Mouse (Mus musculus) heart, adult 2 months (tissue): ENCODE measurements around the gene Camta1. TPM values are rescaled to one million over a fixed set of nuclear protein-coding genes. Genes with fewer than 3 reads are reported as not detected.

Source experiments
- DNase-seq, 2 experiments: peaks; one replicate each; pipeline ENCODE4 v3.0.0; 2021
- H3K27ac ChIP-seq: fragments of 200-600 bp; 2 replicates; pipeline ENCODE4 v1.8.1; 2022
- H3K27me3 ChIP-seq: fragments of 200-500 bp; 2 replicates; pipeline ENCODE4 v1.6.1; 2012; ENCODE audit warnings: mild to moderate bottlenecking, low read length, inconsistent platforms, mixed read lengths; ENCODE audit not compliant: control insufficient read depth, insufficient read depth
- H3K36me3 ChIP-seq: fragments of 200-500 bp; 2 replicates; pipeline ENCODE4 v1.6.1; 2012; ENCODE audit warnings: low read length, inconsistent platforms; ENCODE audit not compliant: control insufficient read depth, insufficient read depth
- H3K4me1 ChIP-seq: fragments of 200-500 bp; 2 replicates; pipeline ENCODE4 v1.6.1; 2011; ENCODE audit warnings: low read length; ENCODE audit not compliant: control insufficient read depth, insufficient read depth
- H3K4me3 ChIP-seq: fragments of 200-600 bp; 2 replicates; pipeline ENCODE4 v1.8.1; 2022
- H3K79me2 ChIP-seq: fragments of 200-500 bp; replicated peaks from 2 replicates; pipeline ENCODE4 v1.6.1; 2012; ENCODE audit warnings: mild to moderate bottlenecking, inconsistent platforms, low read length, moderate library complexity, mixed read lengths; ENCODE audit not compliant: control insufficient read depth, insufficient read depth
- H3K9ac ChIP-seq: fragments of 200-500 bp; 2 replicates; pipeline ENCODE4 v1.6.1; 2012; ENCODE audit warnings: low read depth, mild to moderate bottlenecking, control low read depth, inconsistent platforms, low read length, mixed read lengths
- CTCF ChIP-seq: fragments of 200-600 bp; IDR thresholded peaks from 2 replicates; pipeline ENCODE4 v1.8.1; 2022; ENCODE audit warnings: antibody characterized with exemption, mild to moderate bottlenecking, moderate library complexity
- EP300 ChIP-seq: fragments of 200-500 bp; IDR thresholded peaks from 2 replicates; pipeline ENCODE4 v1.6.1; 2011; ENCODE audit warnings: low read depth, low read length, control low read depth; ENCODE audit not compliant: insufficient read depth
- POLR2A ChIP-seq: fragments of 200-500 bp; IDR thresholded peaks from 2 replicates; pipeline ENCODE4 v1.6.1; 2011; ENCODE audit warnings: mild to moderate bottlenecking, low read depth, low read length, control low read depth; ENCODE audit not compliant: insufficient read depth
- WGBS: fragments of 180-500 bp; shearing (Covaris S2); methylation state at CpG from one replicate; pipeline ENCODE4 v1.1.7; 2018; 5-methylcytosine and 5-hydroxymethylcytosine counted together
- intact Hi-C: fragments of 180-260 bp; cut with DNase I; formaldehyde crosslinking; loops from one replicate; pipeline ENCODE4 v1.15.1; 2025
- long read RNA-seq: library from polyadenylated mRNA; stranded (forward); transcript quantifications from one replicate; pipeline ENCODE4 v2.0.0, GENCODE M21; 2021
- polyA plus RNA-seq: library from polyadenylated mRNA; depleted of rRNA; stranded (reverse); fragments of >200 nt; gene quantifications from 2 replicates; pipeline ENCODE4 v1.2.3, GENCODE M21; 2012; rRNA removed
- total RNA-seq, 2 experiments: library from RNA; stranded (reverse); gene quantifications; 2 replicates each; pipeline ENCODE4 v1.2.3; 2021

The Camta1 gene
- total RNA-seq (100 to 1,000 TPM; 208 to 234 TPM), polyA plus RNA-seq (39.4 and 75.3 TPM in 2 replicates)
- long read RNA-seq, full-length matches to known transcripts, result 155 of 187 reads
- long read RNA-seq, partial matches to known transcripts, result 11 of 187 reads
- long read RNA-seq, other reads (novel, unspliced or antisense), result 21 of 187 reads

GRCm38 (mm10) chr4:151861806-151862739, at the start of gene Camta1:
TSS of gene Camta1 (minus strand) at chr4:151861876.
- WGBS, result under 1% methylated on average over 83 of the region's 85 CpGs
- Histone ChIP-seq H3K27ac (peak within 1 kb of the TSS; percentile 97), H3K4me3 (peak within 1 kb of the TSS; percentile 76), H3K79me2 (peaks cover 2% of the 10 kb centered on the region; the same call in 1 of the 2 replicates), H3K4me1 (peaks cover 8% of the 10 kb centered on the region), H3K27me3 (no peaks in the 10 kb centered on the region), H3K36me3 (peaks cover 9% of the 10 kb centered on the region), H3K9ac (peak within 1 kb of the TSS; percentile 97)
- no peak for TF ChIP-seq CTCF
- TF ChIP-seq POLR2A, result peak; percentile 84
- TF ChIP-seq EP300, result peak; percentile 92
- DNase-seq, result peak; percentile 100
- intact Hi-C loops, result loop anchor here (2.0 kb wide), 2 partner anchors 37 to 59 kb away; no protein-coding TSS in a partner anchor

GRCm38 (mm10) chr4:151908809-151909208, 47.1 kb upstream of the Camta1 start:
- 60% methylated on average over 8 of the region's 8 CpGs for WGBS

GRCm38 (mm10) chr4:151907577-151908343, 46.1 kb upstream of the Camta1 start:
- H3K36me3 ChIP-seq, result no peaks in the 10 kb centered on the region
- H3K4me3 ChIP-seq, result no peak overlapping the region
- no peaks in the 10 kb centered on the region for H3K27me3 ChIP-seq
- H3K4me1 ChIP-seq, result peaks cover 14% of the 10 kb centered on the region
- WGBS, result 67% methylated on average over 26 of the region's 26 CpGs
- no peaks in the 10 kb centered on the region for H3K79me2 ChIP-seq
- intact Hi-C loops, result no loop called here
- no peak overlapping the region for H3K27ac ChIP-seq
- peak; percentile 36 to 39 for DNase-seq
- TF ChIP-seq EP300 (no peak), POLR2A (no peak), CTCF (no peak)
- no peak overlapping the region for H3K9ac ChIP-seq

More at GRCm38 (mm10) chr4:151908809-151909208, 47.1 kb upstream of the Camta1 start:
- Histone ChIP-seq H3K27me3 (no peaks in the 10 kb centered on the region), H3K36me3 (no peaks in the 10 kb centered on the region), H3K4me3 (no peak overlapping the region), H3K27ac (no peak overlapping the region), H3K9ac (no peak overlapping the region), H3K4me1 (peaks cover 7% of the 10 kb centered on the region), H3K79me2 (no peaks in the 10 kb centered on the region)
- DNase-seq, result no peak
- intact Hi-C loops, result no loop called here
- TF ChIP-seq EP300 (no peak), CTCF (no peak), POLR2A (no peak)

GRCm38 (mm10) chr4:151905621-151906020, 43.9 kb upstream of the Camta1 start:
- H3K4me1 ChIP-seq, result peaks cover 22% of the 10 kb centered on the region
- H3K27me3 ChIP-seq, result no peaks in the 10 kb centered on the region
- H3K4me3 ChIP-seq, result no peak overlapping the region
- TF ChIP-seq CTCF (no peak), EP300 (no peak), POLR2A (no peak)
- H3K79me2 ChIP-seq, result no peaks in the 10 kb centered on the region
- H3K9ac ChIP-seq, result no peak overlapping the region
- H3K27ac ChIP-seq, result no peak overlapping the region
- 90% methylated on average over 4 of the region's 4 CpGs for WGBS
- H3K36me3 ChIP-seq, result no peaks in the 10 kb centered on the region
- intact Hi-C loops, result no loop called here
- DNase-seq, result no peak

GRCm38 (mm10) chr4:151904098-151904497, 42.4 kb upstream of the Camta1 start:
- no peaks in the 10 kb centered on the region for H3K79me2 ChIP-seq
- 0 out of 2 replicates have a peak overlapping the region, but pooled peaks have one; percentile 0 for H3K9ac ChIP-seq
- H3K36me3 ChIP-seq, result no peaks in the 10 kb centered on the region
- peak overlapping the region; percentile 95 for H3K27ac ChIP-seq
- peak; percentile 73 to 74 for DNase-seq
- TF ChIP-seq CTCF, result no peak
- peak; percentile 57; the same call in 1 of the 2 replicates for TF ChIP-seq POLR2A
- peak; percentile 82 for TF ChIP-seq EP300
- intact Hi-C loops, result no loop called here
- H3K27me3 ChIP-seq, result no peaks in the 10 kb centered on the region
- H3K4me3 ChIP-seq, result no peak overlapping the region
- WGBS, result 12% methylated on average over 11 of the region's 11 CpGs
- peaks cover 22% of the 10 kb centered on the region for H3K4me1 ChIP-seq
